Mouse (Mus musculus) forelimb bud, embryonic 11.5 days (tissue): ENCODE measurements around the gene Defa28.
"Not testable (repeated sequence)": the region's sequence is repeated elsewhere in the genome, so short reads cannot be mapped to it uniquely, and the experiment has no call there.

Experiments
- DNase-seq: peaks from one replicate; pipeline ENCODE4 v3.0.0-alpha.2; 2012; ENCODE audit warnings: low read depth, low spot score

The Defa28 gene

GRCm38 (mm10) chr8:21582706-21583105 lies at the start of gene Defa28:
Gene Defa28, plus strand, starts transcription at chr8:21583006.
- DNase-seq = not testable (repeated sequence)

- DNase-seq = not testable (repeated sequence)
Observed at GRCm38 (mm10) chr8:21565086-21565485, 17.7 kb upstream of the Defa28 start, which contains the start of gene Defa37. Gene Defa37, plus strand, starts transcription at chr8:21565386.

GRCm38 (mm10) chr8:21594408-21594807 lies 11.6 kb downstream of the Defa28 start, which contains the start of gene Gm7861:
Gene Gm7861, minus strand, starts transcription at chr8:21594508.
- DNase-seq = not testable (repeated sequence)

GRCm38 (mm10) chr8:21617883-21618282 lies 35.1 kb downstream of the Defa28 start, which contains the start of gene Defa26:
Gene Defa26, plus strand, starts transcription at chr8:21618183.
- DNase-seq = not testable (repeated sequence)
